Mouse (Mus musculus) kidney, postnatal 14 days (tissue): ENCODE results near the gene Carmil1.

Experiments
- DNase-seq: peaks from one replicate; pipeline ENCODE4 v3.0.0; 2022; ENCODE audit warnings: mixed read lengths

The Carmil1 gene

DNA sequence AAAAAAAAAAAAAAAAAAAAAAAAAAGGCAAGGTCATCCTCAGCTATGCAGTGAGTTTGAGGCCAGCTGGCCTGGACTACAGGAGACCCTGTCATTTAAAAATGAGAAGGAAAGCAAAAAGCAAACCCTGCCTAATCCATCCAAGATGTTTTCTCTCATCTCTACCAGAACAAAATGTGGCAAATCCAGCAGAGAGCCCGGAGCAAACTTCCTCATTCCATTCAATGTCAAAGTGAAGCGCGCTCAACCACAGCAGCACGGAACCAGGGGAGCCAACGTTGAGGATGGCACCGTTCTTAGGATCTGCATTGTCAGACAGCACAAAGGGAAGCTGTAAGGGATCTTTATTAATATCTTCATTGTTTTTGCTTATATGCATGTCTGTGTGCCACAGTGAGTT lies 22.8 kb downstream of the Carmil1 start:
- DNase-seq, result peak; percentile 32

DNA sequence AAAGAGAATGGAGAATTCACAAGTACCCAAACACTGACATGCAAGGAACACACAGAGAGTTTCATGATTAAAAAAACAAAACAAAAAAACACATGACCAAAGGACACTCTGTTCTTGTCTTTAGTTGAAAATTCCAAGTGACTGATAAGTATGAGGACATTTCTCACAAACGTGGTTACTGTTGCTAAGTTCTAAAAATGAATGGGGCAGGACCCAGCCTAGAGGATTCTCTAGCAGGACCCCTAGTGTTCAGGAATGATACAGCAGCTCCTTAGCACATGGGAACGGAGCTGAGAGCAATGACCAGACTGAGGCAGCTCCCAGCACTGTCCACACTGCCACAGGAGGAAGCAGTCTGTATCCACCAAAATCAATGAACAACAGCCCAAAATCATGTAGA lies 26.6 kb downstream of the Carmil1 start:
- DNase-seq, result peak; percentile 70

DNA sequence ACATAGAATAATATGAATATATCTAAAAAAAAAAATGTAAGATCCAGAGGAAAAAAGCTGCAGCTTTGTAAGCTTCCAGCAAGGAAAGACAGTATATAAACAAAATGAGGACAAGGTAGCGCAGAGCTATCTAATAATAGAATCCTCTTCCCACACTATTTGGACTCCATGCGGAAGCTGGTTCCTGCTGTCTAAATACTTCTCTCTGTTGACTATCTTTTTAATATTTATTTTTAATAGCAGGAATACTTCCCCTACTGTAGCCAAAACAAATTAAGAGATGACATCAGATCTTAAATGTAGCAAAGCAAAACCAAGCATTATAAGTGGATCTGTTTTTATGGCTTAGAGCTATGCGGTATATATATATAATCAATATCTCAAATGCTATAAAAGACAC lies 27.0 kb downstream of the Carmil1 start:
- DNase-seq, result no peak

- DNase-seq, result no peak
Measured at GRCm38 (mm10) chr13:24251236-24251635, 29.4 kb downstream of the Carmil1 start.

GRCm38 (mm10) chr13:24247928-24248327 lies 32.7 kb downstream of the Carmil1 start:
- no peak for DNase-seq

GRCm38 (mm10) chr13:24247441-24247840 lies 33.2 kb downstream of the Carmil1 start:
- DNase-seq, result peak; percentile 38

GRCm38 (mm10) chr13:24246266-24246665 lies 34.3 kb downstream of the Carmil1 start:
- no peak for DNase-seq

GRCm38 (mm10) chr13:24244613-24245012 lies 36.0 kb downstream of the Carmil1 start:
- peak; percentile 43 for DNase-seq

- DNase-seq, result no peak
Measured at GRCm38 (mm10) chr13:24243964-24244363, 36.6 kb downstream of the Carmil1 start.

GRCm38 (mm10) chr13:24242429-24243106 lies 38.0 kb downstream of the Carmil1 start:
- no peak for DNase-seq

DNA sequence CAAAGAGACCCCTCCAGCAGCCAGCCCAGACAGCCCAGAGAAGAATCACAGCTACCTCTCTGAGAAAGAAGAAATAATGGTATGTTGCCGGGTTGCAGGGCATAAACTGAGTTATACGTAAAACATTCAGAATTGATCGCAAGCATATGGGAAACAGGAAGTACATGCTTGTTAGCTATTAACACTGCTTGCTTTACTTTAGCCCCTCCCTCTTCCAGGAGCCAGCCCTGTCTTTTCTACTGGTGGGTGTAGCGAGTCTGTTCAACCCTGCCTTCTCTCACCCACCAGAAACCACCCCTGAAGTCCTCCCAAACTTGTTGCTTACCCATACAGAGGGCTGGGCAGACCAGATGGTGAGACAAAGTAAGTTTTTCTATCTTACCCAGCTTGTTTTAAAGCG lies 39.4 kb downstream of the Carmil1 start:
- no peak for DNase-seq

GRCm38 (mm10) chr13:24240430-24240829 lies 40.2 kb downstream of the Carmil1 start:
- DNase-seq, result no peak

DNA sequence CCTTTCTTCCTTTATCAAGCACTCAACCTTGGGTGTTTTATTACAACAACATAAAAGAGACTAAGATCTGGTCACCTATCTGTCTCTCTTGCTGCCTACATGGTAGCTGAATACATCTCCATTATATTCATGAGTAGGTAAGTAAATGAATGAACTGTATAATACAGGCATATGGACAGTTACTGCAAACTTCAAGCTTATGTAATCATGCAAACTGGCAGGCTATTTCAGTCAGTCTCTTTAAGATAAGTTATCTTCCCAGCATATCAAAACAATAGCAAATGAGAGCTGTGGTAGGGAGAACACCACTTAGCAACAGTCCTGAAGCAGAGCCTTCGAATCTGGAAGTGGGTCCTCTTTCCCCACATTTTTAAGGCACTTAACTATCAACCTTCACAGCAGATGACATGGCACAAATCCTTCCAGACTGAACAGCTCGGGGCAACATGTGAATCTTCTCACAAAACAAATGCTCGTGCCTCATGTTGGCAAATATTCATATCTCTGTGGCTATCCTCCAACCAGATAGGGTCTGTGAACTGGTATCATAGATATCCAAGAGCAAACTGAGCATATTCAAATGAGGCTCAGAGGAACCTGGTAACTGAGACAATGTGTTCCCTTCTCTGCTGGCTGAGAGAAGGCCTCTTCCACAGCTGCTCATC lies 42.0 kb downstream of the Carmil1 start:
- DNase-seq, result no peak

GRCm38 (mm10) chr13:24236736-24237135 lies 43.9 kb downstream of the Carmil1 start:
- no peak for DNase-seq

- no peak for DNase-seq
Measured at GRCm38 (mm10) chr13:24232750-24233149, 47.8 kb downstream of the Carmil1 start.

GRCm38 (mm10) chr13:24231746-24232483 lies 48.7 kb downstream of the Carmil1 start:
- no peak for DNase-seq

DNA sequence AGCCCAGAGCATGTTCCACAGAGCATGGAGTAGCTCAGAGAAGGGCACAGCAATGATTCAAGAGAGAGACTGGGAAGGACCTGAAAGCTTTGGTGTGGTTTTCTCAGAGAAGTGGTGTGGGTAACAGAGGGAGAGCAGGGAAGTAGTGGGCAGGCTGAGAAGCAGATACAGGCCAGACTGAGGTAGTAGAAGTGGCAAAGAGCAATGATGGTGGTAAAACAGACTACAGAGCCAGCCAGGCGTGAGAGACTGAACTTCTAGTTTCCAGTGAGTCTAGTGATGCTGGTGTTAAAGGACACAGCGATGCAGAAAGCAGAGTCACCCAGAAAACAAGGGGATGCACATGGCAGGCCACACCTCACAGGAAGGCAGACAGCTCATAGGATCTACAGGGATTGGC lies 49.4 kb downstream of the Carmil1 start:
- no peak for DNase-seq

DNA sequence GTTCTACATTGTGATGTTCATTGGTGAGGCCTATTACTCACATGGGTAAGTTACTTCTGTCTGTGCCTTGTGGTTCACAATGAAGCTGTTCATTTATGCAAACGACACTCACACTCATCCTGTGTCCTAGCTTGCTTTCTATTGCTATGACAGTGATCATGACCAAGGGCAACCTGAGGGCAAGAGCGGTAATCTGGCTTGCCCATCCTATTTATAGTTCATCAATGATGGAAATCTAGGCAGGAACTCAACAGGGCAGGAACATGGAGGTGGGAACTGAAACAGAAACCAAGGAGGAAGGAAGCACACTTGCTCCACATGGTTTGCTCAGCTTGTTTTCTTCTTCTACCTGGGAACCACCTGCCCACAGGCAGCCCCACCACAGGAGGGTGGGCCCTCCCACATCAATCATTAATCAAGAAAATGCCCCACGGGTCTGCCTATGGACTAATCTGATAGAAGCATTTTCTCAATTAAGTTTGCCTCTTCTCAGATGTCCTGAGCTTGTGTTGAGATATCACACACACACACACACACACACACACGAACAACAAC lies 50.0 kb downstream of the Carmil1 start:
- no peak for DNase-seq

DNA sequence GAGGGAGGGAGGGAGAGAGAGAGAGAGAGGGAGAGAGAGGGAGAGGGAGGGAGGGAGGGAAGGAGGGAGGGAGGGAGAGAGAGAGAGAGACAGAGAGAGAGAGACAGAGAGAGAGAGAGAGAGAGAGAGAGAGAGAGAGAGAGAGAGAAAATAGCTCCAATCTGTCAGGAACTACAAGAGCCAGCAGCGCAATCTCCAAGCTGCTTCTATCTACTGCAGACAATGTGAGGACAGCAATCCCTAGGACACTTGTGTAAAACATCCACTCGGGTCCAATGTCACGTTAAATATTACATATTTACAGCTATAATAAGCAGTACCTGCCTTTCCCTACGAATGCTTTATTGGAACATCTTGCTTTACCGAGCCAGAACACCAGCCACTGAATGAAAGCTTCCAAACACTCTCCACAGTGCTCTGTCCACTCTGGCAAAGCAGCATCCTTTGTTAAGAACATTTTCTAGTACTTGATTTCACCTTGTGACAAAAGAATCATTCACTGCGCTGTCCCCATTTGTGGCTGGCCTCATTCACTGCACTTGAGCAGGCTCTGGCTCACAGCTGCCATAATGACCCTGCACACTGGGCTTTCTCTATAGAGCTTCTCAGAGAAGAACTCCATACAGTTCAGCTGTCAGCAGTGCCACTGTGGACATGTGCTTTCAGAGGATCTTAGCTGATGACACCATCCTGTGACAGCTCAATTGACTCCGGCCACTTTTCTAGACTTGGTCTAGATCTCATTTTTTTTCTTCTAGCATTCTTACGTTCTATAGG lies 57.0 kb downstream of the Carmil1 start:
- no peak for DNase-seq

GRCm38 (mm10) chr13:24220441-24220970 lies 60.1 kb downstream of the Carmil1 start:
- no peak for DNase-seq

- no peak for DNase-seq
Measured at GRCm38 (mm10) chr13:24211229-24211628, 69.4 kb downstream of the Carmil1 start.

DNA sequence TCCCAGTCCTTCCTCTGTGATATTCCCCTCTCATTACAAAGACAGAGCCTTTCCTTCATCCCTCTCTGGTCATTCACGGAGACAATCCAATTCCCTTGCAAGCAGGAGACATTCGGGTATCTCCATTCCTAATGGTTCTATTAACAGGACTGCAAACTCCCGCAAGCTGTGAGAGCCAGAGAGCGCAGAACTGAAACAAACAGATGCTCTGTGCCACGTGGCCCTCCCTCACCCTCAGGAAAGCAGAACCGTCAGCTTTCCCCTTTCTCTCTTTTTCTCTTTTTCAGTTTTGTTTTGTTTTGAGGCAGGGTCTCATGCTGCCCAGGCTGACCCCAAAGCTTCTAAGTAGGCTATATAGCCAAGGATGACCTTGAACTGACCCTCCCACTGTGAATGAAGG lies 74.5 kb downstream of the Carmil1 start:
- no peak for DNase-seq

DNA sequence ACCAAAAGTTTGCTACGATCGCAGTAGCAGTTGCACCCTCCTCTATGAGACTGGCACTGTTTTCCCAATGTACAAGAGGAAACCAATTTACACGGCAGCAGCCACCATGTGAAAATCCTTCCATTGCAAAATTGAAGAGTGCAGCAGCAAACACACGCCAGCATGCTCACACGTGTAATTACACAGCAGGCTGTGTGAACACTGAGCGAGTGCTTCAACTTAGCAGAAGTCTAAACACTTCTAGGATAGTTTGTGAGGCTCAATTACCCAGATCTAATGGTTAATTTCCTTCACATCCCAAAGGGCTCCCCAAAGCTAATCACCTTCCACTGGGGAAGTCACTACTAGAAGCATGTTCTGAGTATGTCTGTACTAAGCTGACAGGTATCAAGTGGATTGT lies 78.3 kb downstream of the Carmil1 start:
- DNase-seq, result no peak
